ENCODE assay signal across 14 mouse cellular contexts in genomic region chr5:105609683-105610082, GRCm38 (mm10).
A peak's percentile ranks its signal among the peaks of the same experiment; 100 is the strongest.
DNase-seq lines count a peak whose midpoint lies in the region; ATAC-seq lines count a peak whose summit lies in the region.
"Had no signal": no experiment of that assay in that cellular context is flagged by ENCODE, and none has a peak within 500 bp of the region (broad histone marks: within the 10 kb centered on the region; RNA-seq: fewer than 3 reads in every experiment).

No protein-coding gene starts in this region.

- H3K4me2 ChIP-seq in kidney, embryonic 14.5 days (replicated peaks; ENCODE audit: low read depth, low read length) = no peak overlapping the region
- H3K4me2 ChIP-seq in liver, embryonic 16.5 days (ENCODE audit: low read depth, low read length) = no peak overlapping the region
- H3K4me2 ChIP-seq in neural tube, embryonic 12.5 days (replicated peaks) = no peak overlapping the region

- H3K4me1 ChIP-seq in kidney, embryonic 14.5 days (ENCODE audit: control insufficient read depth, insufficient read depth, low read length) = peaks cover 6% of the 10 kb centered on the region; the same call in 1 of the 2 replicates
- no peaks in the 10 kb centered on the region for H3K4me1 ChIP-seq in liver, embryonic 16.5 days (ENCODE audit: control insufficient read depth, low read depth, low read length)
- H3K4me1 ChIP-seq in neural tube, embryonic 12.5 days = no peaks in the 10 kb centered on the region

- 61% methylated on average over 12 of the region's 12 CpGs for WGBS in kidney, embryonic 14.5 days
- 77% methylated on average over 12 of the region's 12 CpGs for WGBS in liver, embryonic 16.5 days (ENCODE audit: insufficient replicate concordance)
- WGBS in neural tube, embryonic 12.5 days = 74% methylated on average over 12 of the region's 12 CpGs

- DNase-seq in kidney, postnatal 10 days = no peak
- DNase-seq in ZHBTc4 (ENCODE audit: low read depth, low spot score) = peak; percentile 79
- DNase-seq in urinary bladder, postnatal 10 days (ENCODE audit: low spot score) = no peak
- DNase-seq in thymus, postnatal 14 days = no peak
- DNase-seq in thymus, postnatal 0 days (ENCODE audit: low spot score) = no peak
- DNase-seq: cerebellum, adult 9-10 months; gastrocnemius, postnatal 10 days; kidney, adult 8-10 months; spleen, adult 18-20 months had no signal

- peaks cover 11% of the 10 kb centered on the region for H3K36me3 ChIP-seq in kidney, embryonic 14.5 days (ENCODE audit: control insufficient read depth, insufficient read depth, low read length)
- H3K36me3 ChIP-seq in liver, embryonic 16.5 days (ENCODE audit: control insufficient read depth, insufficient read depth) = peaks cover 21% of the 10 kb centered on the region
- peaks cover 18% of the 10 kb centered on the region for H3K36me3 ChIP-seq in neural tube, embryonic 12.5 days

- no peak overlapping the region for H3K27ac ChIP-seq in kidney, embryonic 14.5 days (ENCODE audit: low read depth, low read length)
- no peak overlapping the region for H3K27ac ChIP-seq in liver, embryonic 16.5 days (ENCODE audit: low read length)
- H3K27ac ChIP-seq in neural tube, embryonic 12.5 days = no peak overlapping the region
- H3K27ac ChIP-seq: limb, embryonic 10.5 days had no signal

- no peak overlapping the region for H3K9ac ChIP-seq in kidney, embryonic 14.5 days (ENCODE audit: low read depth, low read length)
- H3K9ac ChIP-seq in liver, embryonic 16.5 days (ENCODE audit: low read depth, low read length) = no peak overlapping the region
- H3K9ac ChIP-seq in neural tube, embryonic 12.5 days = no peak overlapping the region

- H3K9me3 ChIP-seq in kidney, embryonic 14.5 days (ENCODE audit: control insufficient read depth, low read length) = no peaks in the 10 kb centered on the region
- H3K9me3 ChIP-seq in liver, embryonic 16.5 days (replicated peaks; ENCODE audit: control insufficient read depth, low read length) = no peaks in the 10 kb centered on the region
- H3K9me3 ChIP-seq in neural tube, embryonic 12.5 days = no peaks in the 10 kb centered on the region
- H3K9me3 ChIP-seq: limb, embryonic 10.5 days had no signal

- H3K27me3 ChIP-seq in kidney, embryonic 14.5 days (ENCODE audit: control insufficient read depth, insufficient read depth, low read length) = no peaks in the 10 kb centered on the region
- H3K27me3 ChIP-seq in liver, embryonic 16.5 days (ENCODE audit: control insufficient read depth, insufficient read depth, low read depth, low read length) = no peaks in the 10 kb centered on the region
- no peaks in the 10 kb centered on the region for H3K27me3 ChIP-seq in neural tube, embryonic 12.5 days (replicated peaks)

- ATAC-seq in kidney, embryonic 14.5 days (ENCODE audit: low FRiP score, low TSS enrichment) = peak; percentile 52
- peak; percentile 13; the same call in 1 of the 2 replicates for ATAC-seq in liver, embryonic 16.5 days (ENCODE audit: low read depth)
- peak; percentile 56 for ATAC-seq in neural tube, embryonic 12.5 days (ENCODE audit: low FRiP score, low read depth)

- no peak overlapping the region for H3K4me3 ChIP-seq in kidney, embryonic 14.5 days (ENCODE audit: low read length)
- no peak overlapping the region for H3K4me3 ChIP-seq in liver, embryonic 16.5 days (ENCODE audit: low read depth, low read length)
- H3K4me3 ChIP-seq in neural tube, embryonic 12.5 days = no peak overlapping the region
- H3K4me3 ChIP-seq: limb, embryonic 10.5 days; myocyte had no signal
